Mouse (Mus musculus) kidney, adult 2 months (tissue): ENCODE data around the gene Ganab.

Experiments used
- CTCF ChIP-seq: fragments of 200-500 bp; conservative IDR thresholded peaks from 2 replicates; pipeline ENCODE4 v1.5.1; 2011; ENCODE audit warnings: low read depth, mild to moderate bottlenecking, control low read depth, low read length, moderate library complexity, mixed read lengths; ENCODE audit not compliant: insufficient read depth, insufficient read length
- POLR2A ChIP-seq: fragments of 200-500 bp; IDR thresholded peaks from one replicate; pipeline ENCODE4 v1.6.1; 2011; ENCODE audit warnings: low read depth, low read length, control low read depth

GRCm38 (mm10) chr19:8887585-8888463, 10.0 kb upstream of the Ganab start:
- TF ChIP-seq CTCF (no peak), POLR2A (no peak)
